Mouse (Mus musculus): Measurements from ENCODE around the gene Osgin1. TPM values are rescaled to one million over a fixed set of nuclear protein-coding genes. Genes with fewer than 3 reads are reported as not detected.

The Osgin1 gene
- polyA plus RNA-seq, 1 experiment from 2014 or later = 0.35 TPM

DNA sequence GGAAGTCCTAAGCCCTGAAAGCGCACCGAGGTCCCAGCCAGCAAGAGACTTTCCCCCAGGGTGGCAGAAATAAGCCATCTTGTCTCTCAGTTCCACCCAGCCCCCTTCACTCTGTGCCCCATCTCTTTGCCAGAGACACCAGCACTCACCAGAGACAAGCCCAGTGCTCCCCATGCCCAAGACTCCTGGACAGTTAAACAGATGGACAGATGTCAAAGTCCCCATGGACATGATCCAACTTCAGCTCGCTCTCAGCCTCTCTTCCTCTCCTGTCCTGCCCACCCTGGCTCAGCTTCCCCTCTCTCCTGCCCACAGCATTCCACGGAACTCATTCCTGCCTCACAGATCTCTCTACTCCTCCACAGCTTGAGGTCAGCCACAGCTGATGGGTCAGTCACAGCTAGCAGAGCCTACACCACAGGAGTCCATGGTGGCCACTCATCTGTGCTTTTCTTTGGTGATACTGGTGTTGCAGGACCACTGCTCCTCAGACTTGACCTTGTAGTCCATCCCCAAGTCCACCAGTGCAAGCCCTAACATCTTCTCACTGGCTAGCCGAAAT, 5.1 kb upstream of the Osgin1 start:
- Histone ChIP-seq H3K36me3 (replicated peaks; ENCODE audit: control insufficient read depth, insufficient read depth) (no peaks in the 10 kb centered on the region), H3K9me3 (ENCODE audit: control insufficient read depth, low read length) (no peaks in the 10 kb centered on the region), H3K27me3 (ENCODE audit: control insufficient read depth, insufficient read depth, low read length) (no peaks in the 10 kb centered on the region), H3K4me1 (replicated peaks; ENCODE audit: control insufficient read depth, insufficient read depth, low read length) (no peaks in the 10 kb centered on the region), H3K27ac (no peak overlapping the region), H3K4me2 (replicated peaks) (no peak overlapping the region), H3K9ac (no peak overlapping the region), H3K4me3 (replicated peaks; ENCODE audit: low read length) (no peak overlapping the region)
- ATAC-seq (ENCODE audit: low FRiP score) (no peak), DNase-seq (ENCODE audit: low spot score) (no peak)
- 81% methylated on average over 5 of the region's 5 CpGs for WGBS

DNA sequence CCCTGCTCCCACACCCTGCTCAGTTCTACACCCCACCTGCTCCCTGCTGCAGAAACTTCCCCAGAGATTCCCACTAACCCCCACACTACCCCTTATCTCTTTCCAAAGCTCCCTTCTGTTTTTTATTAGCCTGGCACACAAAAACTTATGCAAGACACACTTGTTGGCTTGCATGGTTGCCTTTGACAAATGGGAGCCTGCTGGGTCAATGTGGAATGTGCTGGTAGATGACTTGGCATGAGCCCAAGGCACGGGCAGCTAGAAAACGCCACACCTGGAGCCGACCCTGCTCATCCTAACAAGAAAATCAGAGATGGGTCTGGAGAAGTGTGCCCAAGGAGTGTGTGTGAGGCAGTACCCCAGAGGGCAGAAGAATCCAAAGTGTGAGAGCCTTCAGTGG, 4.4 kb upstream of the Osgin1 start:
- H3K4me1 ChIP-seq (replicated peaks; ENCODE audit: control insufficient read depth, insufficient read depth, low read length) = no peaks in the 10 kb centered on the region
- no peak overlapping the region for H3K27ac ChIP-seq
- no peak for DNase-seq (ENCODE audit: low spot score)
- no peak overlapping the region for H3K4me3 ChIP-seq (replicated peaks; ENCODE audit: low read length)
- no peaks in the 10 kb centered on the region for H3K27me3 ChIP-seq (ENCODE audit: control insufficient read depth, insufficient read depth, low read length)
- WGBS = 85% methylated on average over 3 of the region's 3 CpGs
- no peaks in the 10 kb centered on the region for H3K36me3 ChIP-seq (replicated peaks; ENCODE audit: control insufficient read depth, insufficient read depth)
- no peak overlapping the region for H3K9ac ChIP-seq
- no peak for ATAC-seq (ENCODE audit: low FRiP score)
- H3K4me2 ChIP-seq (replicated peaks) = no peak overlapping the region
- H3K9me3 ChIP-seq (ENCODE audit: control insufficient read depth, low read length) = no peaks in the 10 kb centered on the region

DNA sequence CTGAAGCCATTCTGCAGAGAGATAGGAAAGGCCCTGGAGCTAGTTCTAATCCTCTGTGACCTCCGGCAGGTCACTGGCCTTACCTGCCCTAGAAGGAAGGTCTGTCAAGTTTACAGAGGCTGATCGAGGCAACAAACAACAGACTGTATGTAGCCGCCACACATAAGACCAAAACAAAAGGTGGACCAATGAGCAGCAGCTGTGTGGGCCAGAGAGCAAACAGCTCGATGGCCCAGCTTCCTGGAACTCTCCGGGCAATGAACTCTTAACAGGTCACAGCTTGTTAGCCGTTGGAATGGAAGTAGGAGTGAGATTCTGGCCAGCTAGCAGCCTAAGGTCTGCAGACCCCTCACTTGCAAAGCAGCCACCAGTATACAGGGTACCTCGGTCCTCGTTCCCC, 3.7 kb upstream of the Osgin1 start:
- H3K27me3 ChIP-seq (ENCODE audit: control insufficient read depth, insufficient read depth, low read length) = no peaks in the 10 kb centered on the region
- no peaks in the 10 kb centered on the region for H3K36me3 ChIP-seq (replicated peaks; ENCODE audit: control insufficient read depth, insufficient read depth)
- whole genome bisulfite sequencing = 86% methylated on average over 8 of the region's 8 CpGs
- no peak overlapping the region for H3K4me3 ChIP-seq (replicated peaks; ENCODE audit: low read length)
- DNase-seq (ENCODE audit: low spot score) (no peak), ATAC-seq (ENCODE audit: low FRiP score) (no peak)
- H3K4me2 ChIP-seq (replicated peaks) = no peak overlapping the region
- no peak overlapping the region for H3K9ac ChIP-seq
- no peaks in the 10 kb centered on the region for H3K9me3 ChIP-seq (ENCODE audit: control insufficient read depth, low read length)
- no peaks in the 10 kb centered on the region for H3K4me1 ChIP-seq (replicated peaks; ENCODE audit: control insufficient read depth, insufficient read depth, low read length)
- no peak overlapping the region for H3K27ac ChIP-seq

DNA sequence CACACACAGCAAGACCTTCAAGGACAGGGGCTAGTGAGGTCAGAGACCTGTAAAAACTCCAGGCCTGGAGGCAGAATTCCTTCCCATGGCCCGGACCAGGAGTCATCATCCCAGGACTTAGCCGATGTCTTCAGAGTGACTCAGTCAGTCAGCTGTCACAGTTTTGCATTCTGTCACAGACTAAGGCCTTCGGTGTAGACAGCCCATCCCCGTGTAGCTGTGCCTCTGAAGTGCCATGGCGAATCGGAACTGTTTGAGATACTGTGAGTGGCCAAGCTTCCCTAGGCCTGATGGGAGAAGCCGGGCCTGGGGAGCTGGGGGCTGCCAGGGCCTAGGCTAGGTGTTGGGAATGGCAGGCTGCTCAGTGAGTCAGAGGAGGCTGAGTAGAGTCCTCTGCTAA, 3.2 kb upstream of the Osgin1 start:
- H3K4me2 ChIP-seq (replicated peaks) = no peak overlapping the region
- no peaks in the 10 kb centered on the region for H3K27me3 ChIP-seq (ENCODE audit: control insufficient read depth, insufficient read depth, low read length)
- WGBS = 90% methylated on average over 7 of the region's 7 CpGs
- DNase-seq (ENCODE audit: low spot score) (no peak), ATAC-seq (ENCODE audit: low FRiP score) (no peak)
- H3K4me3 ChIP-seq (replicated peaks; ENCODE audit: low read length) = no peak overlapping the region
- H3K9me3 ChIP-seq (ENCODE audit: control insufficient read depth, low read length) = no peaks in the 10 kb centered on the region
- no peak overlapping the region for H3K9ac ChIP-seq
- no peaks in the 10 kb centered on the region for H3K4me1 ChIP-seq (replicated peaks; ENCODE audit: control insufficient read depth, insufficient read depth, low read length)
- no peaks in the 10 kb centered on the region for H3K36me3 ChIP-seq (replicated peaks; ENCODE audit: control insufficient read depth, insufficient read depth)
- H3K27ac ChIP-seq = no peak overlapping the region

DNA sequence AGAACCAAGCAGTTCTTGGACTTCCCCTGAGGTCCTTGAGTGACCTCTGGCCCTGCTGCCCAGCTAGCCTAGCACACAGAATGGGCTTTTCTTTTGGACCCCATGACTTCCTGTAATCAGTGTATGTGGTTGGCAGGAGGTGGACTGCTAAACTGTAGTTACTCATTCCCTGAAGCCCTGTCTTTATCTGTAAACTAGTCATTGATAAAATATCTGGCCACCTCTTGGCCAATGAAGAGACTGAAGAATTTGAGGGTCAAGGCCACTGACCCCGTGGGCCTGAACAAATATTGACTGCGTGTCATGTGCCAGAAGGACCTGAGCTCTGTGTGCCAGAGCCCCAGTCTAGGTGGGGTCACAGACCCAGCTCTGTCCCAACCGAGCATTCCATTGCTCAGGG, 1.6 kb upstream of the Osgin1 start:
- Histone ChIP-seq H3K4me1 (replicated peaks; ENCODE audit: control insufficient read depth, insufficient read depth, low read length) (no peaks in the 10 kb centered on the region), H3K27me3 (ENCODE audit: control insufficient read depth, insufficient read depth, low read length) (no peaks in the 10 kb centered on the region), H3K9me3 (ENCODE audit: control insufficient read depth, low read length) (no peaks in the 10 kb centered on the region), H3K4me2 (replicated peaks) (no peak overlapping the region), H3K27ac (no peak overlapping the region), H3K4me3 (replicated peaks; ENCODE audit: low read length) (no peak overlapping the region), H3K36me3 (replicated peaks; ENCODE audit: control insufficient read depth, insufficient read depth) (no peaks in the 10 kb centered on the region), H3K9ac (no peak overlapping the region)
- ATAC-seq (ENCODE audit: low FRiP score) = no peak
- no peak for DNase-seq (ENCODE audit: low spot score)
- 64% methylated on average over 3 of the region's 3 CpGs for WGBS

DNA sequence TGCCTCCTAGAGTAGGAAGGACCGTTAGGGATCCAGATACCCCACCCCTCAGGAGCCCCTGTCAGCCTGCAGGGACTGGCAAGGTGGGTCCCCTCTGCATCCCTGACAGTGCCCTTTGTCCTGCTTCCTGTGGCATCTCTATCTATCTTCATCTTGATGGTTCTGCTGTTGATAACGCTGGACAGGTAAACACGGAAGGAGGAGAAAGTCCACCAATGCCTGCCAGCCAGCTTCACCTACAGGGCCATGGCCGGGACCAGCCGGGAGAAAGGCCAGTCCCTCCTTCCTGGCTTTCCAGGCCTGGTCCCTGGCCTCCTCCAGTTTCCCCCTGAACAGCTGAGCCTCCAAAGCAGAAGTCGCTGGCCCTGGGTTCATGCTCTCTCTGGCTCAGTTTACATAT, 645 bp downstream of the Osgin1 start:
- ATAC-seq (ENCODE audit: low FRiP score) (no peak), DNase-seq (ENCODE audit: low spot score) (no peak)
- Histone ChIP-seq H3K27me3 (ENCODE audit: control insufficient read depth, insufficient read depth, low read length) (no peaks in the 10 kb centered on the region), H3K4me2 (replicated peaks) (no peak overlapping the region), H3K36me3 (replicated peaks; ENCODE audit: control insufficient read depth, insufficient read depth) (no peaks in the 10 kb centered on the region), H3K9ac (no peak overlapping the region), H3K4me3 (replicated peaks; ENCODE audit: low read length) (no peak overlapping the region), H3K4me1 (replicated peaks; ENCODE audit: control insufficient read depth, insufficient read depth, low read length) (no peaks in the 10 kb centered on the region), H3K9me3 (ENCODE audit: control insufficient read depth, low read length) (no peaks in the 10 kb centered on the region), H3K27ac (no peak overlapping the region)
- WGBS = 87% methylated on average over 6 of the region's 6 CpGs

DNA sequence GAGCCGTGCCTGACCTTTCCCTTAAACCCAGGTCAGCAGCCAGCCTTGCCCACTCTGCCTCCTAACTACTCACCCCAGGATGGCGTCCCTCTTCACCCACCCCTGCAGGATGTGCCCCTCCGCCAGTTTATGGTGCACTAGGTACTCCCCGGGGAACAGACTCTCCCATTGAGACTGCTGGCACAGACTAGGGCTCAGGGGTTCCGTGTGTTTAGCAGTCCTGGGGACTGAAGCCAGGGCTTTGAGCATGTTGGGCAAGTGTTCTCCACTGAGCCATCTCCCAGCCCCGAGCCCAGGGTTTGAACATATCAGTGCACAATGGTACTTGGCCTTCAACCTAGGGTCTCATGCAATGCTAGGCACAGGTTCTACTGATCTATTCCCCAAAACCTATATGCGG, 1.6 kb downstream of the Osgin1 start:
- ATAC-seq (ENCODE audit: low FRiP score) (no peak), DNase-seq (ENCODE audit: low spot score) (no peak)
- WGBS = 86% methylated on average over 7 of the region's 7 CpGs

DNA sequence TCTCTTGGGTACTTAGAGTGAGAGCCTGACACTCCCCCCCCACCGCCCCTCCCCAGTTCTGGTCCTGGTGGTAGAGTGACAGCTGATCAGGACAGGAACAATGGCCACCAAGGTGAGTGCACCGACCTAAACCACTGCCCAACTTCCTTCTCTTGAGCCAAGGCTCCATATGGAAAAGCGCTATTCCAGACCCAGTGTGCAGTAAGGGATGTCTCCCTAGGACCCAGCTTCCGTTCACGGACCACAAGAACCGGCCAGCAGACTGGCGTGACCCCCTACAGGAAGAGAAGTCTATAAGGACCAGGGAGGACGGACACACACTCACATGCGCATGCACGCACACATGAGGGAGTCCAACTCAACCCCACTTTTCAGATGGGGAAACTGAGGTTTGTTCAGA, 2.4 kb downstream of the Osgin1 start:
- WGBS = 86% methylated on average over 10 of the region's 10 CpGs
- no peak for DNase-seq (ENCODE audit: low spot score)
- Histone ChIP-seq H3K27me3 (ENCODE audit: control insufficient read depth, insufficient read depth, low read length) (no peaks in the 10 kb centered on the region), H3K9me3 (ENCODE audit: control insufficient read depth, low read length) (no peaks in the 10 kb centered on the region), H3K4me2 (replicated peaks) (no peak overlapping the region), H3K27ac (no peak overlapping the region), H3K4me3 (replicated peaks; ENCODE audit: low read length) (no peak overlapping the region), H3K36me3 (replicated peaks; ENCODE audit: control insufficient read depth, insufficient read depth) (no peaks in the 10 kb centered on the region), H3K9ac (no peak overlapping the region), H3K4me1 (replicated peaks; ENCODE audit: control insufficient read depth, insufficient read depth, low read length) (peaks cover 7% of the 10 kb centered on the region; the same call in 1 of the 2 replicates)
- no peak for ATAC-seq (ENCODE audit: low FRiP score)

More for the DNA sequence above, 1.6 kb downstream of the Osgin1 start:
- Histone ChIP-seq H3K4me1 (replicated peaks; ENCODE audit: control insufficient read depth, insufficient read depth, low read length) (0 out of 2 replicates have a peak, but pooled peaks cover 6% of the 10 kb centered on the region), H3K36me3 (replicated peaks; ENCODE audit: control insufficient read depth, insufficient read depth) (no peaks in the 10 kb centered on the region), H3K4me2 (replicated peaks) (no peak overlapping the region), H3K27me3 (ENCODE audit: control insufficient read depth, insufficient read depth, low read length) (no peaks in the 10 kb centered on the region), H3K9ac (no peak overlapping the region), H3K27ac (no peak overlapping the region), H3K4me3 (replicated peaks; ENCODE audit: low read length) (no peak overlapping the region), H3K9me3 (ENCODE audit: control insufficient read depth, low read length) (no peaks in the 10 kb centered on the region)

DNA sequence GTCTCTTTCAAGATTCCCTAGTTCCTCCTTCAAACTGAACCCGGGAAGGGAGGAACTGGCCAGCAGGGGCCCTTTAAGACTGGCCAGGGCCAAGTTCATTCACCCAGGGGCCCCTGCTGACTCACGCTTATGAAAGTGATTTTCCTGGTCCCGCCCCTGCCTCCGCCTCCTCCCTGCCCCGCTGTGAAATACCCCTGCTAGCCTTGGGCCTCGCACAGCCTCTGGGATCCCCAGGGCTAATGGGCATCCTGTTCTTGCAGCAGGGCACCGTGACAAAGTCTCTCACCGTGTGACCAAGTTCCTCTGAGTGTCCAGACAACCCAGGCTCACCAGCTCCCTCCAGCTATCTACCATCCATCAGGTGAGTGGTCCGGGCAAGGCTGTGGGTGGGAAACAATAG, 3.0 kb downstream of the Osgin1 start:
- Histone ChIP-seq H3K27ac (no peak overlapping the region), H3K4me1 (replicated peaks; ENCODE audit: control insufficient read depth, insufficient read depth, low read length) (peaks cover 7% of the 10 kb centered on the region; the same call in 1 of the 2 replicates), H3K4me3 (replicated peaks; ENCODE audit: low read length) (no peak overlapping the region), H3K27me3 (ENCODE audit: control insufficient read depth, insufficient read depth, low read length) (no peaks in the 10 kb centered on the region), H3K4me2 (replicated peaks) (no peak overlapping the region), H3K36me3 (replicated peaks; ENCODE audit: control insufficient read depth, insufficient read depth) (no peaks in the 10 kb centered on the region), H3K9ac (no peak overlapping the region), H3K9me3 (ENCODE audit: control insufficient read depth, low read length) (no peaks in the 10 kb centered on the region)
- DNase-seq (ENCODE audit: low spot score) (no peak), ATAC-seq (ENCODE audit: low FRiP score) (no peak)
- 17% methylated on average over 9 of the region's 9 CpGs for WGBS

DNA sequence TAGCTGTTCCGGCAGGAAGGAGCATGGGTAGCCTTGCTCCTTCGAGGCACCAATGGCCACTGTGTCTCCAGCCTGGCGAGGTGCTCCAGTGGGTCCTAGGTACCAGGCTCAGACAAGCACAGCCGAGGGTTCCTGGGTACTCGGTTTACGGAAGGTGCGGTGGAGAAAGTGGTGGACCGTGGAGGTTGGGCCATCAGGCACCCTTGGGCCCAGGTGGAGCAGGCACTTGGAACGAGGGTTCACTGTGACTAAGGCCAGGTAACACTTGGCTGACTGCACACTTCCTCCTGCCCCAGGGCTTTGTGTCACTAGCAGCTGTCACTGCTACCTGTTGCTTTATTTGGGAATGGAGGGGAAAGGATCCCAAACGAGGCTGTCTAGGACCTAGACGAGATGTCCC, 3.6 kb downstream of the Osgin1 start:
- Histone ChIP-seq H3K4me3 (replicated peaks; ENCODE audit: low read length) (no peak overlapping the region), H3K4me1 (replicated peaks; ENCODE audit: control insufficient read depth, insufficient read depth, low read length) (peaks cover 7% of the 10 kb centered on the region; the same call in 1 of the 2 replicates), H3K9me3 (ENCODE audit: control insufficient read depth, low read length) (no peaks in the 10 kb centered on the region), H3K36me3 (replicated peaks; ENCODE audit: control insufficient read depth, insufficient read depth) (no peaks in the 10 kb centered on the region), H3K27me3 (ENCODE audit: control insufficient read depth, insufficient read depth, low read length) (no peaks in the 10 kb centered on the region), H3K4me2 (replicated peaks) (no peak overlapping the region), H3K27ac (no peak overlapping the region), H3K9ac (no peak overlapping the region)
- no peak for DNase-seq (ENCODE audit: low spot score)
- ATAC-seq (ENCODE audit: low FRiP score) = no peak
- WGBS = 78% methylated on average over 11 of the region's 11 CpGs
